Mouse (Mus musculus) layer of hippocampus, adult 2 months (tissue): Measurements from ENCODE around the gene Cygb. TPM values are rescaled to one million over a fixed set of nuclear protein-coding genes. Genes with fewer than 3 reads are reported as not detected.

Experiments
- DNase-seq, 2 experiments: peaks; one replicate each; pipeline ENCODE4 v3.0.0; 2022; ENCODE audit warnings: low spot score in 2 of 2
- H3K27ac ChIP-seq: fragments of 200-600 bp; 2 replicates; pipeline ENCODE4 v1.8.1; 2022
- H3K4me3 ChIP-seq: fragments of 200-600 bp; 2 replicates; pipeline ENCODE4 v1.8.1; 2022; ENCODE audit warnings: mild to moderate bottlenecking
- CTCF ChIP-seq: fragments of 200-600 bp; conservative IDR thresholded peaks from 2 replicates; pipeline ENCODE4 v1.8.1; 2022; ENCODE audit warnings: antibody characterized with exemption, mild to moderate bottlenecking, moderate library complexity
- long read RNA-seq, 2 experiments: library from polyadenylated mRNA; stranded (forward); transcript quantifications; one replicate each; pipeline ENCODE4 v2.0.0; 2021; ENCODE audit warnings: borderline mapping rate in 2 of 2
- total RNA-seq, 2 experiments: library from RNA; stranded (reverse); gene quantifications; 2 replicates each; pipeline ENCODE4 v1.2.3; 2021

The Cygb gene
- 10 to 100 TPM; 71.9 to 73.5 TPM for total RNA-seq
- long read RNA-seq, experiment 1, transcript Cygb-201 (4 exons, 2,331 nt) = major isoform, 44 of 59 reads
- long read RNA-seq, experiment 1, partial matches to known transcripts = 1 of 59 reads
- long read RNA-seq, experiment 1, other reads (novel, unspliced or antisense) = 14 of 59 reads
- long read RNA-seq, experiment 2, transcript Cygb-201 (4 exons, 2,331 nt) = major isoform, 77 of 96 reads
- long read RNA-seq, experiment 2, partial matches to known transcripts = 8 of 96 reads
- long read RNA-seq, experiment 2, other reads (novel, unspliced or antisense) = 11 of 96 reads

DNA sequence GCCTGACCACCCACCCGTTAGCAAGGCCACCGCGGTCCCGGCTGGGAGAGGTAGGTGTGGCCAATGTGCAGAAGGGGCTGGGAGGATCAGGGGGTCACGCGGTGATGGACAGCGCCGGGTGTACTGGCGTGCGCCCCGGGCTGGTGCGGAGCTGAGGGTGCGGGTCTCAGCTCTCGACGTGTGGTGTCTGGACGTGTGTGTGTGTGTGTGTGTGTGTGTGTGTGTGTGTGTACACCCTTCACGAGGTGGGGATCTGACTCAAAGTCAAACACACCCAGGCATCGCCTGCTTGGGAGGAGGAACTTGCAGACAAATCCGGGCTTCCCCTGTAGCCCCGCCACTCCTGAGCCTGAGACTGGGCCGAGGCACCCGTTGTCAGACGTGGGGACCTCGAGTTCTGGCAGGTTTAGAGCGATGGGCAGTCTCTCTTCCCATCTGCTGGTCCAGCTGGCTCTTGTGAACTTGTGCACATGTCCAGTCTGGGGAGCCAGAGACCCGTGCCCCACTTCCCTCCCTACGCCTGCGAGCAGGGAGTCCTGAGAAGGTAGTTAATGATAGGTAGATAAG lies at the start of gene Cygb:
Gene Cygb (minus strand): TSS at position 59 of the 567 bp plus-strand sequence.
- DNase-seq = no peak
- H3K4me3 ChIP-seq = peak within 1 kb of the TSS; percentile 72
- H3K27ac ChIP-seq = peak within 1 kb of the TSS; percentile 93
- TF ChIP-seq CTCF = no peak

DNA sequence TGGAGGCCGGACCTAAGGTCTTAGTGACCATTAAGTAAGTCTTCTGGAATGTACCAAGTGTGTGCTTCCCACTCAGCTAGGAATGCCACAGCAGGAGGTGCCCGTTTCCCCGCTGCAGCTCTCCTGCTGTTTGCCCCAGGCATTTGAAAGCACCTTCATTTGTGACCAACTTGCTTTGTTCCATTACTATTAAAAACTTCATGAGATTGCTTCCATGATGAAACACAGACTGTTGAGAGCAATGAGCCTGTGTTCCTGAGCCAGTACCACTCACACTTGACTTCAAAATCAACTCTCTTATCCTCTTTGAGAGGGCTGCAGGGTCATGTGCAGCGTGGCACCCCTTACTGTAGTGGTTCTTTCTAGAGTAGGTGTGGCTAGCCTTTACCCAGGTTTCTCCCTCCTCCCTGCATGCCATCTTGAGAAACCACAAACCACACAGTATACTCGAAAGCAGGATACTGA lies 47.3 kb upstream of the Cygb start:
- H3K4me3 ChIP-seq = no peak overlapping the region
- TF ChIP-seq CTCF = no peak
- no peak for DNase-seq
- no peak overlapping the region for H3K27ac ChIP-seq

DNA sequence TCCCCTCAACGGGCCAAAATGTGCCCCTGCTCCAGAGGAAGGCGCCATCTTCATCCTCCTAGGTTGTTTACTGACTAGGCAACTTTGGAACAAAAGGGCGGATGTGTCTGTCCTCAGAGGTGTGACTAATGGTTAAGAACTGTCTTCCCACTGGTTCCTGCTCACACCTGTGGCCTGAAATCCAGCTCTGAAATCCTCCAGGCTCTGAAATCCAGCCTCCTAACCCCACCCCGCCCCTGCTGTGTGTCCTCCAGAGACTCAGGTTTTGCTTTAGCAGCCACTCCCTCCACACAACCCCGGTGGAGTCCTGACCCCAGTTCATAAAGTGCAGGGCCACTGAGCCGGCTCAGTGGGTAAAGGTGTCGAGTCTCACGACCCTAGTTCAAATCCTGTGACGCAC lies 43.4 kb upstream of the Cygb start:
- Histone ChIP-seq H3K27ac (no peak overlapping the region), H3K4me3 (no peak overlapping the region)
- DNase-seq = no peak
- TF ChIP-seq CTCF = no peak

DNA sequence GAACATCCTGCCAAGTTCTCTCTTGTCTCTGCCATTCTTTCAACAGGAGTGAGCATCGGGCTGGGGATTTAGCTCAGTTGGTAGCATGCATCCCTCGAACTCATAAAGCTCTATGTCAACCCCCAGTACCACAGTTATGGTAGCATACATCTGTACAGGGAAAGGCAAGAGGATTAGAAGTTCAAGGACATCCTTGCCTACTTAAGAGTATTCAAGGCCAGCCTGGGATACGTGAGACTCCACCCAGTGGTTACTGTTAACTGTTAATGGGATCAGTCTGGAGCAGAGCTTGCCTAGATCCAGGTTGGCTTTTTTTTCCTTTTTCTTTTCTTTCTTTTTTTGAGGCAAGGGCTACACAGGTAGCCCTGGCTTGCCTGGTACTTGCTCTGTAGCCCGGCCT lies 42.3 kb upstream of the Cygb start:
- Histone ChIP-seq H3K4me3 (no peak overlapping the region), H3K27ac (no peak overlapping the region)
- TF ChIP-seq CTCF = no peak
- no peak for DNase-seq

DNA sequence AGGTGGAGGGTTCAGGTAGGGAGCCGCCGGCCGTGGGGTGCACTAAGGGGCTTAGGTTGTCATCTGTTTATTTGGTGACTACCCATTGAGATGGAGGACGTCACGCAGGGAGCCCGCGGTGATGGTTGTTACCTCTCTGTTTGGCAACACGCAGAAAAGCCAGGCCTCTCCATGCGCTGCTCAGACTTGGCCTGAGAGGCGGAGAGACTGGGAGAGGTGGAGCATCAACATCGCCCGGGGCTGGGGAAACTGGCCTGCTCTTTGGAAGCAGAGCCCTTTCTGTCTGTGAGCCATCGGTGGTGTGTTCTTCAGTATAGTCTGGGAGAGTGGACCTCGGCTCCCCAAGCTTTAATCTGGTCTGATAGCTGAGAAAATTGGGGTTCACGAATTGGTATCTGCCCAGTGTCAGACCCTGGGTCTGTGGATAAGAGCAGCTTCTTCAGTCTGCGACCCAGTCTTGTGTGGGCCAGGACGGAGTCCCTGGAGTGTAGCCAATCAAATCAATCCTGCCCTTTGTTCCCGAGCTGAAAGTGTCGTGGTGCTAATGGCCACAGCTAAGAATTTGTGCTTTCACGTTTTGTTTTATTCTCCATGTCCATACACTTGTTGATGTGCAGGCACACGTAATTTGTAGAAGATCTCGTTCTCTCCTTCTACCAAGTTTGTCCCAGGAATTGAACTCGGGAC lies 41.2 kb upstream of the Cygb start:
- TF ChIP-seq CTCF = no peak
- H3K27ac ChIP-seq = peak overlapping the region; percentile 64; the same call in 1 of the 2 replicates
- no peak for DNase-seq
- H3K4me3 ChIP-seq = peak overlapping the region; percentile 45; the same call in 1 of the 2 replicates

DNA sequence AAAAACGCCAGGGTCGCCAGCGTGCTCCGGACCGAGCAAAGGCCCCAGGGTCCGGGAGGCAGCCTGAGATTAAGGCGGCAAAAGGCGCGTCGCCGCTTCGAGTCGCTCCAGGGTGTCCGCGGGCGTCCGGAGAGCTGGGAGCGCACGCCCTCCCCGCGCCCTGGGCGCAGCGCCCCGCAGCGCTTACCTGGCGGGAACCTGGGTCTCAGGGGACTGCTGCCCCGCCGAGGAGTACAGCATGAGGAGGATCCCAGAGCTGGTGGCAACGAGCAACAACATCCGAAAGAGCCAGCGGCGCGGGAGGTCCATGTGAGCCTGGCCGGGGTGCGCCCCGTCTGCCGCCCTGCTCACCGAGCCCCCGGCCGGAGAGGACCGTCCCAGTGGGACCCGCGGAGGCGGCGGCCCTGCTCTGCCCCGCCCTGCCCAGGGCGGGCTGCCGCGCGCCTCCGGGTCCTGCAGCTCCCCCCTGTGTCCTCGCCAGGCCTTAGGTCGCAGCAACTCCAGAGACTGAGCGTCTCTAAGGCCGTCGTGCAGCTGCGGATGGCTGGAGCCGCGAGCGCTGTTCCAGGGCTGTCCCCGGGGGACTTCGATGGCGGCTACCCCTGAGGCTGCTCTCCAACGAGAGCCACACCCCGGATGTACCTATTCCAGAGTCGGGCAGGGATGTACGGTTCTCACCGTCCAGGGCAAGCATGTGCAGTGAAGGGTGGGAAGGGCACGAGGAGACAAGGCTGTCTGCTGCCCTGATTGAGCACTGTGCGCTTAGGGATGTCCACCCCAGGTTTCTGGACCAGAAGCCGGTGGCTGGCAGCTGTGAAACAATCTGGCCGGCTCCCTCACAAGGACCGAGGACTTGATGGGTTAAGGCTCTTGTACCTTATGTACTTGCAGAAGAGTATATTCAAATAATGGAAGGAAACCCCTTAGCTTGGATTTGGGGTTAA lies 40.4 kb upstream of the Cygb start:
- TF ChIP-seq CTCF = peak; percentile 39
- Histone ChIP-seq H3K4me3 (peak overlapping the region; percentile 45), H3K27ac (peak overlapping the region; percentile 64; the same call in 1 of the 2 replicates)
- DNase-seq = no peak

DNA sequence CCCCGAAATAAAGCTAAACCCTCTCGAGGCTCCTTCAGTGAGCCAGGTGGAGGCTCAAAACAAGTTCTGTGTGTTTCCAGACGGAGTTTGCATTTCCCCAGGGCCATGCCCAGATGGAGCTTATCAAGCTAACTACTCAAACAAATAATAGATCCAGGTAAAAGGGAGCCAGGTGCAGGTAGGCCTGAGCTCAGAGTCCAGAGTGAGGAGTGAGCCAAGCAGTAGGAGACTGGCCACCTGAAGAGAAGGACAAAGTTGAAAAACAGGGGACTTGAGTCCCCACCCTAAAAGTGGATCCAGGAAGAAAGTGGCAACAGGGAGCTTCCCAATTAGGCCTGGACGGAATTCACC lies 39.8 kb upstream of the Cygb start:
- TF ChIP-seq CTCF = no peak
- no peak for DNase-seq
- Histone ChIP-seq H3K4me3 (peak overlapping the region; percentile 45), H3K27ac (peak overlapping the region; percentile 64; the same call in 1 of the 2 replicates)

DNA sequence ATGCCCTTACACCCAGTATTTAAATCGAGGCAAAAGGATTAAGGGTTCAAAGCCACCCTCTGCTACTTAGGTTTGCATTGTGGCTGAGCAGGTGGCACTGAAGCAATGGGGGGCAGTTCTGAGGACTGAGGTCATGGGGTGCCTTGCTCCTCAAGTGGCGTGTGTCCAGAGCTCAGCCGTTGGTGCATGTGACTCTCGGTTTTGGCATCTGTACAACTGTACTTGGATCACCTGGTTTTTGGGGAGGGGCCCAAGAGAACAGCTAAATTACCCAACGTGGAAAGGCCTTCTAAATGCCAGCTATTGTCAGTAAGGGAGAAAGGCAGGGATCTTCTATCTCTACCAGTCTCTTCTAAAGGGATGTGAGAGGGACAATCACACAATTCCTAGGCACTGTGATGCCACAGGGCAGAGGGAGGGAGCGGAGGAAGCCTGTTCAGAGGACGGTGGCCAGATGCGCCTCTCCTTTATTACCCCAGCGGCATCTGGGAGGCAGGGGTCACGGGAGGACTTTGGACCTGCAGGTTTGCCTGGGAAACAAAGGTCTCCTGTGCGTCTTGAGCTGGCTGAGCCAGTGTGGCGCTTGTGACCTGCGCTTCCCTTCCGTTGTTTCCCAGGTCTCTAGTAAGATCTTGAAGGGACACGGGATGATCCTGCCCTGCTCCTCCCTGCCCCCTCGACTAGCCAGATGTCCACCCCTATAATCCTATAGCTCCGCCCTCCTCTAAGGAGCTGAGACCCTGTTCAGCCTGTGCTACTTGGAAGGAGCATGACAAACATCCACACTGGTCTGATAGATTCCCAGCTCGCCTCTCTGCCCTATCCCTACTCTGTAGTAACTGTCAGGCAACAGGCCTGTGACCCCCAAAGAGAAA lies 36.8 kb upstream of the Cygb start:
- TF ChIP-seq CTCF = no peak
- no peak for DNase-seq
- Histone ChIP-seq H3K4me3 (no peak overlapping the region), H3K27ac (no peak overlapping the region)

DNA sequence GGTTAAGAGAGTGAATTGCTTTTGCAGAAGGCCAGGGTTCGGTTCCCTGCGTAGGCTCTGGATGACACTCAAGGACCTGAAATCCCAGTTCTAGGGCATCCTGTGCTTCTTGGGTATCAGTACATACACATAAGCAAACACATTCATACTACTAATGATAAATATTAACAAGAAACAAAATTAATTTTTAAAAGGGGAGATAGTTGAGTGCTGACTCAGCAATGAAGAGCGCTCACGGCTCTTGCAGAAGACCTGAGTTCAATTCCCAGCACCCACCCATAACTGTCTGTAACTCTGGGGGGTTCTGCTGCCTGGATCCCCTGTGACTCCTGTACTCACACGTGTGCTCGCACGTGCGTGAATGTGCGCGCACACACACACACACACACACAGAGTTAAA lies 35.5 kb upstream of the Cygb start:
- no peak overlapping the region for H3K4me3 ChIP-seq
- TF ChIP-seq CTCF = no peak
- H3K27ac ChIP-seq = no peak overlapping the region
- DNase-seq = no peak

DNA sequence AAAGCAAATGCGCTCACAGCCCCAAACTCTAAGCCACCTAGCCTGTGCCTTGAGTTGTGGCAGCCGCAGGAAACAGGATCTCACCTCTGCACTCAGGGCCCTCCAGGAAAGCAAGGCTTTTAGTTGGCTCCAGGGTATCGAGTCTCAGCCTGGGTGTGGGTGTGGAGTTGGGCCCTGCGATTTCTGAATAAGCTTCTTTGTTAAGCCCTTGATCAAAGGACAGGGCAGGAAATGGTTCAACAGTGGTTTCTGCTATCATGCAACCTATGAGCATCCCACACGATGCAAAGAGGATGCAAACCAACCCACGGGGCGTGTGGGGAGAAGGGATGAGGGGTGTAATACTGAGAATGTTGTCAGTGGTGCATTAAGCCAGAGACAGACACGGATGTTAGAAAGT lies 33.8 kb upstream of the Cygb start:
- TF ChIP-seq CTCF = no peak
- Histone ChIP-seq H3K4me3 (no peak overlapping the region), H3K27ac (no peak overlapping the region)
- DNase-seq = no peak

DNA sequence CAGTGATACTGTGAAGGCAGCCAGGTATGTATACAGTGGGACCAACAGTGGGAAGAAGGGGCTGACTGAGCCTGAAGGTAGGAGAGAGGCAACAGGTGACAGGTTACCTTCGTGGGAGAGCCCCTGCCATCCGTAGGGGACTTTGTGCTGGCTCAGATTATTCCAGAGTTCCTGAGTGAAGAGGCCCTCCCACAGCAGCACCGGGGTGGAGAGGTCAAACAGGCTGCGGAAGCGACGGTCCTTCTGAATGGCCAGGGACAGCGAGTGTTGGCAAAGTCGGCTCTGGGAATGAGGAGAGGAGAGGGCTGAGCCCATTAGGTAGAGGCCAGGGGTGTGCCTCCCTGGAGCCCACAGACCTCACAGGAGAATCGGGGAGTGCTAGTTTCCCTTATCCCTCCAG lies 31.6 kb upstream of the Cygb start:
- H3K4me3 ChIP-seq = no peak overlapping the region
- no peak overlapping the region for H3K27ac ChIP-seq
- DNase-seq = no peak
- no peak for TF ChIP-seq CTCF

DNA sequence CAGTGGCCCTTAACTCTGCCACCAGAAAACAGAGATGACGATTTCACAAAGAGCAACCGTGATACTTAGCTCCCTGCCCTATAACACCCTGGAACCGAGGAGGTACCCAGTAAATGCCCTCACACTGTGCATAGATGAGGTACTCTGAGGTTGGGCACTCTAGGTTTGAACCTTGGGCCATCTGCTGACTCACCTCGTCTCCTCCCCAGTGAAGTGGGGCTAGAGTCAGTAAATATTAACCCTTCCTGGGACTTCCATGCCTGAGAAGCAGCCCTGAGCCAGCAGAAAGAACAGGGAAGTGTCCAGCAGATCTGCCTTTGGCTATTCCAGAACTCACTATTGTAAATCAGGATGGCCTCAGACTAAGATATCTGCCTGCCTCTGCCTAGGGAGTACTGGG lies 29.7 kb upstream of the Cygb start:
- no peak for TF ChIP-seq CTCF
- no peak overlapping the region for H3K27ac ChIP-seq
- no peak overlapping the region for H3K4me3 ChIP-seq
- no peak for DNase-seq
